Mouse (Mus musculus) midbrain, embryonic 11.5 days (tissue): ENCODE results near the gene Serpina3i. TPM values are rescaled to one million over a fixed set of nuclear protein-coding genes. Genes with fewer than 3 reads are reported as not detected.

Experiments
- polyA plus RNA-seq: library from polyadenylated mRNA; unstranded; fragments of >200 nt; fragmentation: Nextera tagmentation; extraction: Ambion mirVana; gene quantifications from 2 replicates; pipeline ENCODE4 v1.2.1, GENCODE M21; 2014

Gene Serpina3i
- polyA plus RNA-seq, 1 experiment from 2014 or later = 0.14 TPM

Other genes starting within 250 kb of the Serpina3i start
- gene Serpina9, start 249.4 kb upstream of the Serpina3i start, polyA plus RNA-seq = not detected in 2 replicates
- gene Serpina12, start 218.7 kb upstream of the Serpina3i start, polyA plus RNA-seq = not detected in 2 replicates
- not detected in 2 replicates for gene Serpina5, start 162.0 kb upstream of the Serpina3i start, polyA plus RNA-seq
- gene Serpina3a, start 150.4 kb upstream of the Serpina3i start, polyA plus RNA-seq = not detected in 2 replicates
- gene Serpina3b, start 135.1 kb upstream of the Serpina3i start, polyA plus RNA-seq = not detected in 2 replicates
- not detected in 2 replicates for gene Serpina3c, start 109.3 kb upstream of the Serpina3i start, polyA plus RNA-seq
- 0.40 and 0.55 TPM in 2 replicates for gene Serpina3f, start 48.6 kb upstream of the Serpina3i start, polyA plus RNA-seq
- 0.26 and 0.44 TPM in 2 replicates for gene Serpina3g, start 26.9 kb upstream of the Serpina3i start, polyA plus RNA-seq
- not detected in 2 replicates for gene Serpina3j, start 51.4 kb downstream of the Serpina3i start, polyA plus RNA-seq
- gene Serpina3k, start 75.4 kb downstream of the Serpina3i start, polyA plus RNA-seq = not detected in 2 replicates
- not detected in 2 replicates for gene Serpina3m, start 75.4 kb downstream of the Serpina3i start, polyA plus RNA-seq
- gene Serpina3n, start 143.6 kb downstream of the Serpina3i start, polyA plus RNA-seq = not detected in 2 replicates
- gene Gsc, start 210.2 kb downstream of the Serpina3i start, polyA plus RNA-seq = 0.17 and 0.59 TPM in 2 replicates